Mouse (Mus musculus) gastrocnemius, postnatal 25 days (tissue): ENCODE data around the gene Cib4. TPM values are rescaled to one million over a fixed set of nuclear protein-coding genes. Genes with fewer than 3 reads are reported as not detected.

Experiments used
- DNase-seq: peaks from one replicate; pipeline ENCODE4 v3.0.0; 2022
- long read RNA-seq, 2 experiments: library from polyadenylated mRNA; stranded (forward); transcript quantifications; one replicate each; pipeline ENCODE4 v2.0.0; 2021
- total RNA-seq, 2 experiments: library from RNA; stranded (reverse); gene quantifications; 1 replicate in 1 of 2; 2 replicates in 1 of 2; pipeline ENCODE4 v1.2.3; 2021

Cib4 gene
- total RNA-seq: not detected
- long read RNA-seq, experiment 1: 0 reads
- long read RNA-seq, experiment 2: 0 reads

DNA sequence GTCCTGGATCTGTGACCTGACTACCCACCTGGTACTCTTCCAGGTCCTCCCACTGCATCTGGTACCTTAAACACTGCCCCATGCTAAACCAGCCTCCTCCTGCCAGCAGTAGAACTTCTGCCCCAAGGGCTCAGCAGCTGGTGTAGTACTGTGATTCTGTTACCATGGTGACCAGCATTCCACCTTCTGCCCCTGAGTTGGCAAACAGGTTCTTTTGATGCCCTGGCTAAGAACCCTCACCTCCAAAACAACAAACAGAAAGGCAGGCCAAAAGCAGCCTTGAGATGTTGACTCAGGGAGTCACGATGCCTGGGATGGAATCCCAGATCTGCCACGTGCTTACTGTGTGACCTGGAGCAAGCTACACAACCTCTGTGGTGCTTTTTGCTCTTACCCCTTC, at the start of gene Cib4:
Cib4 (minus strand) TSS at position 139 of the 400 bp plus-strand sequence.
- DNase-seq: no peak

DNA sequence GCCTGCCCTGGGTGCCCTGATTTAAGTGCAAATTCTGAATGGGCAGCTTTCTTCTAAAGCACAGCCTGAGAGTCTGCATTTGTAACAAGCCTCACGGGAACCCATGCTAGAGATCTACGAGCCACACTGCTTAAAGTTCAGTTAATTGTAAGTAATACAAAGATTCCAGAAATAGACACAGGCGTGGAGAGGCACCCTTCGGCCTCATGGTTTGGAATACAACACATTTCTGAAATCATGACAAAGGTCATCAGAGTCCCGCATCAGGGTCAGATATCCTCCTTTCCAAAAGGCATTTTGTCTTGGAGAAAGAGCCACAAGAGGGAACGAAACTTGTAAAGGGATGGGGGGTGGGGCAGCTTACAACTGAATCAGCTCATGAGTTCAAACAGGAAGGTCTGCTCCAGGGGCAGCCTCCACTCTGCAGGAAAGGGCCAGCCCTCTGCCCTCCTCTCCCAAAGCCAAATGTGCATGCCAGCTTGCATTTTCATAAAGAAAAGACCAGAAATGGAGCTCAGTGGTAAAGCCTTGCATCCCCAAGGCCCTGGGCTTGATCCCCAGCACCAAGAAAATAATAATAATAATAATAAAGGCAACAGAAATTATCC, 49.4 kb upstream of the Cib4 start:
- DNase-seq: no peak

- DNase-seq: no peak
These were observed 48.3 kb upstream of the Cib4 start for GRCm38 (mm10) chr5:30593811-30594504.

DNA sequence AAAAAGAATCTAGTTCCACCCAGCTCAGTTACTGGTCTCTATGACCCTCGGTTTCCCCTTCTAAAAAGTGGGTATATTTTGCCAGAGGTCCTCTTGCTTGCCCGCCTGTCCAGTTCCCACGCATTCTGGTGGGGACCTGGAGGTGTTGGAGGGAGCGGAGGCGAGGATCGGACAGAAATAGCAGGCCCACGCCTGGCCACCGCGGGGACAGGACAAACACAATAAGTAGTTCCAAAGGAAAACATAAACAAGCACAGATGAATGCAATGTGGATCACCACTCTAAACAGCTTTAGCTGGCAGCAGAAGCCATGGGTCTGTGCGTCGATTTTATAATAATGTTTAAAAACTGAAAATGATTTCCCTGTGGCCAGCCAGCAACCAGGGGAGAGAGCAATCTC, 47.7 kb upstream of the Cib4 start:
- no peak for DNase-seq

GRCm38 (mm10) chr5:30592279-30592980, 46.8 kb upstream of the Cib4 start:
- no peak for DNase-seq

DNA sequence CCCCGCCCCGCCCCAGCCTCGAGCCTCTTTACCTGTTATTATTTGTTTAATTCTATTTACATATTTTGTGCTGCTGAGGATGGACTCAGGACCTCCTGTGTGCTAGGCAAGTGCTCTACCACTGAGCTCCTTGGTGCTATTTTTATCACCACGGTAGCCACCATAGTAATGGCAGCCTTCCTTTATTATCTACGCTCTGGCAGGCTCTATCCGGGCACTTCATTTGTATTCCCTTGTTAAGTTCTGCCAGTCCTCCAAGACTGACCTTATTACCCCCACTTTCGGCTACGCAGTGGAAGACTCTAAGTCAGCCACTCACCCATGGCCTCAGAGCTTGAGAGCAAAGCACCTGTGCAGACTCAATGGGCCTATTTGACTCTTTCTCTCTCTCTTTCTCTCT, 46.1 kb upstream of the Cib4 start:
- DNase-seq: no peak

DNA sequence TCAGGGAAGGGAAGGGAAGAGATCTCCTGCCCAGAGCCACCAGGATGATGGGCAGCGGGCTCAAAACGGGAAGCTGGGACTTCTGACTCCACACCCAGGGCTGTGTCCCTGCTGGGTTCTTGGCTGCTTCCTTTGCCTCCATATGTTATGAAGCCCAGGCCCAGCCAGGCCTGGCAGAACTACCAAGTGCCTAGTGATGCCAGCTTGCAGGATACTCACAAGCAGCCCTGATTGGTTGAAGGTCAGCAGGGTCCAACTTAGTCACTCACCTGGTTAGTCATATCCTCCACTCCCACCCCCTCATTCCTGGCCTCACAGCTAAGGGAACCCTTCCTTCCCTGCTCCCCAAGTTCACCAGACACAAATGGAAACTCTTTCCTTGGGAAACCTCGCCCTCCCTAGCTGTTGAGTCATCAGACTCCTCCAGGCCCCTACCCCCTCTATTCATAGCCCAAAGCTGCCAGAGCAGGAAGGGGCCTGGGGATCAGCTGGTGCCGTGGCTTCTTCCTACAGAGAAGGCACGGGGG, 45.6 kb upstream of the Cib4 start:
- DNase-seq: no peak

DNA sequence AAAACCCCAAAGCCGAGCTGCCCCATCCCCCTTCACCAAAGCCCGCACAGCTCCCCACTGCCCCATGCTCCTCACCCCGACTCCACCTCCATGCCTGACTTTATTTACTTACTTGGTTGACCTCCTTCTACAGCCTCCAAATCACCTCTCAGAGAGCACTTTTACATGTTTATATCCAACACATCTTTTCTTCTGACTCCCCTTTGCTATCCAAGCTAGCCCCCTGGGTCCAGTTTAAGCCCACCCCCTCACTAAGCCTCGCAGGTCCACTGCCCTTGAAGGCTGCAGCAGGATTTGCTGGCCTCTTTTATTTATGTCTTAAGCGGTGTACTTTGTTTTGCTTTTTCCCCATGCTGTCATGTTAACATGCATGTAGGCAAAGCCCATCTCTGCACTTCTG, 44.6 kb upstream of the Cib4 start:
- no peak for DNase-seq

GRCm38 (mm10) chr5:30589546-30589945, 43.9 kb upstream of the Cib4 start:
- DNase-seq: no peak

GRCm38 (mm10) chr5:30589069-30589468, 43.4 kb upstream of the Cib4 start:
- no peak for DNase-seq

- no peak for DNase-seq
These were observed 42.8 kb upstream of the Cib4 start for GRCm38 (mm10) chr5:30588301-30588968.

GRCm38 (mm10) chr5:30587681-30588300, 42.2 kb upstream of the Cib4 start, which contains the start of gene Kcnk3:
Gene Kcnk3, plus strand, starts transcription at chr5:30588170.
- peak; percentile 65 for DNase-seq

GRCm38 (mm10) chr5:30587101-30587500, 41.5 kb upstream of the Cib4 start:
- DNase-seq: no peak

DNA sequence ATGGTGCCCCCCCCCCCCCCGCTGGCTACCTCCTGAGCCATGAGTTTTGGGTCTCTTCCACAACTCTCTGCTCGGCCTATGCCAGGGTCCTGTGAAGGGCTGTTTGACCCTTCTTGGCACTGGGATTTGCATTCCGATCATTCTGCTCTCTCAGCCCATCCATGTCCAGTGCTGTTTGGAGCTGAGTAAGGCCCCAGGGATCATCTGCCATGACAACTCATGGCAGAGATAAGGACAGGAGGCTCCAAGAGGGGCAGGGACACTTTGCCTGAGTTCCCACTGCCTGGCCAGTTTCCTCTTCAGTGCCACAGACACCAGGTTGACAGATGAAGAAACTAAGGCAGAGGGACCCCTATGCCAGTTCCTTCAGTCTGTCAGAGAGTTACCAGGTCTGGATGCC, 41.0 kb upstream of the Cib4 start:
- no peak for DNase-seq

GRCm38 (mm10) chr5:30582017-30582416, 36.4 kb upstream of the Cib4 start:
- no peak for DNase-seq

DNA sequence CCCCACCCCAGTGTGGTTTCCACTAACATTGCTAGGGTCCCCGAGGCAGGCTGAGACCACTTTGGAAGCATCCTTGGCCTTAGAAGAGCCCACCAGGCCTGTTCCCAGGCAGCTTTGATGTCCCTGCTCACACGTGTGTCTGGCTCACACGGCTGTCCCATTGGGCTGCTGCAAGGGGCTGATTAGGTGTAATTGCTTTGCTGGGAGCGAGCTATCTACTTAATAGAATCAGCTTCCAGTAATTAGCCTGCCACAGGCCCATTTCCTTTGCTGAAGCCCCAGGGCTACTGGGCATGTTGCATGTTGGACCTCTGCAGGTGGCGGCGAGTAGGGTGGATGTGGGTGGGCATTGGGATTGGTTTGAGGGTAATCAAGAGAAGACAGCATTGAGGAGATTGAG, 35.1 kb upstream of the Cib4 start:
- DNase-seq: no peak

DNA sequence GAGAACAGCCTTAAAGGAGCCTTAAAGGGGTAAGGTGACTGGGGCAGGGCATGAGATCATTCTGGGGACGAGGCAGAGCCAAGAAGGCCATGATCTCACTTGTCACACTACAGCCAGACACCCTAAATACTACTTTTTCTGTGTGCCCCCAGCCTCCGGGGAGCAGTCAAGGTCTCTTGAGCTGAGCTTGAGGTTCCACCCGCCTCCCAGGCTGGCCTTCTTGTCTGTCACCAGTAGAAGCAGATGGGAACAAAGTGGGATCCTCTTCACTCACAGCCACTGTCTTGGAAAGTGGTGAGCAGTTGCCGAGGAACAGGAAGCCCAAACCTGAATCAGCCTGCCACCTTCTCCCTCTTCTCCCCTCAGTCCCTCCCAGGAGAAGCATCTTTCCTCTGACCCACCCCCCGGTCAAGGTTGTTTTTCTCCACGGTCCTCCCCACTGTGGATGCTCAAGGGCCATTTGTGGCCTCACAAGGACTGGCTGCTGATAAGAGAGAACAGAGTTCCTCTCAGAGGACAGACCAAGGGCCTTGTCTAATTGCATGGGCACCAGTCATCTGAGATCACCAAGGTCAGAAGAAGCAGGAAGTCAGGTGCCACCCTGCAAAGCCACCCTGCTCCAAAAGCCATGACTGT, 32.9 kb upstream of the Cib4 start:
- DNase-seq: no peak

GRCm38 (mm10) chr5:30577654-30578310, 32.1 kb upstream of the Cib4 start:
- DNase-seq: no peak

- no peak for DNase-seq
These were observed 31.6 kb upstream of the Cib4 start for GRCm38 (mm10) chr5:30577251-30577650.

GRCm38 (mm10) chr5:30576233-30576632, 30.6 kb upstream of the Cib4 start:
- no peak for DNase-seq

DNA sequence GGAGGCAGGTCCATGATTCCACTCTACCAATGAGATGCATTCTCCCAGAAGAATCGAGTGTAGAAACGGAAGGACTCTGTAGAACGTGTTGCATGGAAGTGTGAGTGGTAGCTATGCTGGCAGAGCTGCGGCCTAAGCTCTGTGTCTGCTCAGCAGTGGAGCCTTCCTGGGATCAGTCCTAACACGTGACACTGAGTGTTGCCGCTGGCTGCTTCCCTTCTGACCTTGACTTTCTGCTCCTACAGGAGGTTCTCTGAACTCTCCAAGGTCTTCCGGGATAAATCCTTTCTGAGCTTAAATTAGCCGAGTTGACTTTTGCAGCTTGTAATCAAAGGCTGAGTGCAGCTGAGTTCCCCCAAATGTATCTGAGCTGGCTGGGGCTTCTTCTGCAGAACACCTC, 28.7 kb upstream of the Cib4 start:
- no peak for DNase-seq
